ENCODE assay signal across 22 mouse cellular contexts in the genomic region with DNA sequence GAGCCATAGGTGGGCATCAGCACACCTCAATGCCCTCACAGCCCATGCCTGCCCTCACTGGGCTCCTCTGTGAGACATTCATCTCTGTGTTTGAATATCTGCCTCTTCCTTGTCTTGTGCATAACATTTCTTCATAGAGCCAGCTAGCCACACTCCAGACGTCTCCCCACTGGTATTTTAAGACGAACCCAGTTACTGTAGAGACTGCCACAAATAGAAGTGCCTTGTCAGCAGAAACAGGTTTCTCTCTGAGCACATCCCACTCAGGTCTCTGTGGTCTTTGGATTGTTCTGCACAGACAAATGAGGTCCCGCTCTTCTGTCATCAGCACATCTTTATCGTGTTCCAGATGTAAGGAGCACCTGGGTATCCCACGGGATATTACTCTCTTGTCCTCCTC.
"Had no signal": no experiment of that assay in that cellular context is flagged by ENCODE, and none has a peak within 500 bp of the region (broad histone marks: within the 10 kb centered on the region; RNA-seq: fewer than 3 reads in every experiment).

No protein-coding gene starts in this region.

- H3K4me3 ChIP-seq: liver, embryonic 15.5 days; lung, embryonic 15.5 days; midbrain, embryonic 10.5 days; midbrain, embryonic 12.5 days; myocyte; neural tube, embryonic 13.5 days; neural tube, embryonic 15.5 days had no signal

- H3K9me3 ChIP-seq: liver, embryonic 15.5 days; lung, embryonic 15.5 days; midbrain, embryonic 10.5 days; midbrain, embryonic 12.5 days; neural tube, embryonic 13.5 days; neural tube, embryonic 15.5 days had no signal

- H3K4me1 ChIP-seq: liver, embryonic 15.5 days; lung, embryonic 15.5 days; midbrain, embryonic 12.5 days; neural tube, embryonic 13.5 days; neural tube, embryonic 15.5 days had no signal

- ATAC-seq: liver, postnatal 0 days; lung, postnatal 0 days; midbrain, embryonic 16.5 days had no signal

- H3K4me2 ChIP-seq: liver, embryonic 15.5 days; lung, embryonic 15.5 days; midbrain, embryonic 12.5 days; neural tube, embryonic 13.5 days; neural tube, embryonic 15.5 days had no signal

- H3K36me3 ChIP-seq: liver, embryonic 15.5 days; lung, embryonic 15.5 days; midbrain, embryonic 10.5 days; midbrain, embryonic 12.5 days; neural tube, embryonic 13.5 days; neural tube, embryonic 15.5 days had no signal

- H3K9ac ChIP-seq: liver, embryonic 15.5 days; liver, postnatal 0 days; lung, embryonic 15.5 days; midbrain, embryonic 12.5 days; neural tube, embryonic 13.5 days; neural tube, embryonic 15.5 days had no signal

- H3K27ac ChIP-seq: liver, embryonic 15.5 days; lung, embryonic 15.5 days; macrophage; midbrain, embryonic 10.5 days; midbrain, embryonic 12.5 days; neural tube, embryonic 13.5 days; neural tube, embryonic 15.5 days had no signal

- DNase-seq: liver, postnatal 0 days; lung, adult 2 months; lung, postnatal 14 days; lung, postnatal 36 days; midbrain, embryonic 14.5 days; retina, postnatal 1 day; right cerebral cortex, adult 18-20 months; right cerebral cortex, postnatal 25 days; right cerebral cortex, postnatal 4 days; spleen, adult 18-20 months; thymus, postnatal 14 days; thymus, postnatal 36 days had no signal

- H3K27me3 ChIP-seq: liver, embryonic 15.5 days; lung, embryonic 15.5 days; neural tube, embryonic 13.5 days; neural tube, embryonic 15.5 days had no signal
